Mouse (Mus musculus): ENCODE measurements around the gene Sytl3. TPM values are rescaled to one million over a fixed set of nuclear protein-coding genes. Genes with fewer than 3 reads are reported as not detected.
"Not testable (repeated sequence)": the region's sequence is repeated elsewhere in the genome, so short reads cannot be mapped to it uniquely, and the experiment has no call there.

Gene Sytl3
- polyA plus RNA-seq (2012; rRNA removed): 0.70 and 1.1 TPM in 2 replicates

GRCm38 (mm10) chr17:6658801-6659200, at the start of gene Sytl3:
Sytl3 (plus strand) TSS chr17:6659093.
- WGBS: 77% methylated on average over 6 of the region's 7 CpGs
- DNase-seq; H3K4me3 ChIP-seq (replicated peaks; ENCODE audit: extremely low read depth, low read depth, low read length); H3K4me1 ChIP-seq (ENCODE audit: control insufficient read depth, insufficient read depth, low read length): not testable (repeated sequence)

- H3K4me3 ChIP-seq (replicated peaks; ENCODE audit: extremely low read depth, low read depth, low read length); DNase-seq; H3K4me1 ChIP-seq (ENCODE audit: control insufficient read depth, insufficient read depth, low read length): not testable (repeated sequence)
- WGBS: 85% methylated on average over 11 of the region's 14 CpGs
These were observed 45.4 kb upstream of the Sytl3 start for GRCm38 (mm10) chr17:6613524-6613923.

- 77% methylated on average over 6 of the region's 9 CpGs for WGBS
These were observed 44.6 kb upstream of the Sytl3 start for GRCm38 (mm10) chr17:6614316-6614715.

GRCm38 (mm10) chr17:6616731-6617130, 42.2 kb upstream of the Sytl3 start:
- H3K4me1 ChIP-seq (ENCODE audit: control insufficient read depth, insufficient read depth, low read length); H3K4me3 ChIP-seq (replicated peaks; ENCODE audit: extremely low read depth, low read depth, low read length); DNase-seq: not testable (repeated sequence)
- 98% methylated on average over 9 of the region's 9 CpGs for WGBS

More at GRCm38 (mm10) chr17:6614316-6614715, 44.6 kb upstream of the Sytl3 start:
- not testable (repeated sequence) for DNase-seq; H3K4me3 ChIP-seq (replicated peaks; ENCODE audit: extremely low read depth, low read depth, low read length); H3K4me1 ChIP-seq (ENCODE audit: control insufficient read depth, insufficient read depth, low read length)

GRCm38 (mm10) chr17:6617689-6618400, 41.0 kb upstream of the Sytl3 start:
- not testable (repeated sequence) for H3K4me1 ChIP-seq (ENCODE audit: control insufficient read depth, insufficient read depth, low read length); DNase-seq; H3K4me3 ChIP-seq (replicated peaks; ENCODE audit: extremely low read depth, low read depth, low read length)
- 68% methylated on average over 8 of the region's 13 CpGs for WGBS

GRCm38 (mm10) chr17:6619271-6619670, 39.6 kb upstream of the Sytl3 start:
- H3K4me3 ChIP-seq (replicated peaks; ENCODE audit: extremely low read depth, low read depth, low read length); H3K4me1 ChIP-seq (ENCODE audit: control insufficient read depth, insufficient read depth, low read length); DNase-seq: not testable (repeated sequence)
- WGBS: 87% methylated on average over 5 of the region's 5 CpGs

- not testable (repeated sequence) for H3K4me3 ChIP-seq (replicated peaks; ENCODE audit: extremely low read depth, low read depth, low read length); DNase-seq; H3K4me1 ChIP-seq (ENCODE audit: control insufficient read depth, insufficient read depth, low read length)
- whole genome bisulfite sequencing: 54% methylated on average over 5 of the region's 6 CpGs
These were observed 38.9 kb upstream of the Sytl3 start for GRCm38 (mm10) chr17:6620035-6620434.

GRCm38 (mm10) chr17:6620730-6621451, 38.0 kb upstream of the Sytl3 start:
- WGBS: 74% methylated on average over 18 of the region's 20 CpGs
- not testable (repeated sequence) for H3K4me1 ChIP-seq (ENCODE audit: control insufficient read depth, insufficient read depth, low read length); DNase-seq; H3K4me3 ChIP-seq (replicated peaks; ENCODE audit: extremely low read depth, low read depth, low read length)

- WGBS: 81% methylated on average over 11 of the region's 12 CpGs
- DNase-seq; H3K4me1 ChIP-seq (ENCODE audit: control insufficient read depth, insufficient read depth, low read length); H3K4me3 ChIP-seq (replicated peaks; ENCODE audit: extremely low read depth, low read depth, low read length): not testable (repeated sequence)
These were observed 36.9 kb upstream of the Sytl3 start for GRCm38 (mm10) chr17:6621976-6622375.

- not testable (repeated sequence) for H3K4me3 ChIP-seq (replicated peaks; ENCODE audit: extremely low read depth, low read depth, low read length); H3K4me1 ChIP-seq (ENCODE audit: control insufficient read depth, insufficient read depth, low read length); DNase-seq
- WGBS: 50% methylated on average over 2 of the region's 6 CpGs
These were observed 33.9 kb upstream of the Sytl3 start for GRCm38 (mm10) chr17:6624926-6625558.

GRCm38 (mm10) chr17:6630398-6630797, 28.5 kb upstream of the Sytl3 start:
- 79% methylated on average over 4 of the region's 4 CpGs for WGBS
- not testable (repeated sequence) for H3K4me3 ChIP-seq (replicated peaks; ENCODE audit: extremely low read depth, low read depth, low read length); DNase-seq; H3K4me1 ChIP-seq (ENCODE audit: control insufficient read depth, insufficient read depth, low read length)

GRCm38 (mm10) chr17:6632850-6633249, 26.0 kb upstream of the Sytl3 start:
- not testable (repeated sequence) for DNase-seq; H3K4me3 ChIP-seq (replicated peaks; ENCODE audit: extremely low read depth, low read depth, low read length); H3K4me1 ChIP-seq (ENCODE audit: control insufficient read depth, insufficient read depth, low read length)
- 92% methylated on average over 6 of the region's 6 CpGs for WGBS

- not testable (repeated sequence) for H3K4me1 ChIP-seq (ENCODE audit: control insufficient read depth, insufficient read depth, low read length); DNase-seq; H3K4me3 ChIP-seq (replicated peaks; ENCODE audit: extremely low read depth, low read depth, low read length)
- WGBS: 93% methylated on average over 2 of the region's 4 CpGs
These were observed 23.1 kb upstream of the Sytl3 start for GRCm38 (mm10) chr17:6635781-6636180.

All from lung, adult 2 months (tissue).